Mouse (Mus musculus): ENCODE results near the gene Vav2. TPM values are rescaled to one million over a fixed set of nuclear protein-coding genes. Genes with fewer than 3 reads are reported as not detected.

Gene Vav2
- total RNA-seq, 2 experiments from 2014 or later = 23.1 to 31.9 TPM

DNA sequence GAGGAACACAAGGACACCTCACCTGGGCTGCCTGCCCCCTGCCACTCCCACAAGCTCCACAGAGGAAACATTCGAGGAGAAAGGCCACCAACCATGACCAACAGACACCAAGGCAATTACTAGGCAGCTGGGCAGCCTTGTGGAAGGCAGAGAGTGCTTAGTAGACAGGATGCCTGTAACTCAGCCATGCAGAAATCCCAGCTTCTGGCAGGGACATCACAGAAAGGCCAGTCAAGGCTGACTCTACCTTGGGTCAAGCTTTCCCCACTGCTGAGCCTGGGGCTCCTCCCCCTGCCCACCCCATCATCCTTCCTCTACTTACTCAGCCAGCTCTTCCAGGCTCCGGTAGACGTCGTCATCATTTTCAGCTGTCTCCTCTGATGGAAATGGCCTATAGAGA lies 108.2 kb downstream of the Vav2 start:
- peak; percentile 54 to 58 for DNase-seq

DNA sequence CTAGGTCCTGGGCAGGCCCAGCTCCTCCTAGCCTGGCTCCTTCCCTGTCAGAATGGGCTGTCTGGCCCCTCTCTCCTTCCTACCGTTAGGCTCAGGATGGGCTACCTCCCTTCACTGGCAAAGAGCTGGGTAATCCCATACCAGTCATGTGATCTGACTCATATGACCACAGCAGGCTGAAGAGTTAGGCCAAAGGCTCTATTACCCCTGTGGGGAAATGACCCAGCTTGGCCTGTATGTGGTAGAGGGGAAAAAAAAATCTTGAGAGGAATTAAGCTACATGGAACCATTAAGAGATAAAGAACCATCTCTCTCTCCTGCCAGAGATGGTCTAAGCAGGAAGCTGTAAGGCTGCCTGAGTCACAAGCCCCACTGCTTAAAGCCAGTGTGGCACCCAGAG lies 108.6 kb downstream of the Vav2 start:
- DNase-seq = no peak

GRCm38 (mm10) chr2:27316167-27316566 lies 110.7 kb downstream of the Vav2 start:
- DNase-seq = no peak

DNA sequence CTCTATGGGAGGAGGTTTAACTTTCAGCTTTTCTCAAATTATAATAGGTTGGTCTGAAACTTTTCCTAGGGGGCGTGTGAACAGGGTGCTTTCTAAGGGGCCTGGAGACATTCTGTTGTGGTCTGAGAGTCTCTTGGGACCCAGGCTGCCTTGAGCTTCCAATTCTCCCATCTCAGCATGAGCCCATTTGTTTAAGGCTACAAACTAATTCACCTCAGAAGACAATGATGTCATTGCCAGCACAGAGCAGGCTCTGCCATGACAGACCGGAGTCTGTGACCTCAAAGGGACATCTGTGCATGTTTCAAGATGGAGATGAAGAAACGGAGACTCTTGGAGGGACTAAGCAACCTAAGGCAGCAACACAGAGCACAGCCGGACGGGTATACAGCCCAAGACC lies 112.6 kb downstream of the Vav2 start:
- no peak for DNase-seq

- DNase-seq = no peak
Observed at GRCm38 (mm10) chr2:27312500-27312899, 114.3 kb downstream of the Vav2 start.

GRCm38 (mm10) chr2:27311606-27312005 lies 115.2 kb downstream of the Vav2 start:
- no peak for DNase-seq

DNA sequence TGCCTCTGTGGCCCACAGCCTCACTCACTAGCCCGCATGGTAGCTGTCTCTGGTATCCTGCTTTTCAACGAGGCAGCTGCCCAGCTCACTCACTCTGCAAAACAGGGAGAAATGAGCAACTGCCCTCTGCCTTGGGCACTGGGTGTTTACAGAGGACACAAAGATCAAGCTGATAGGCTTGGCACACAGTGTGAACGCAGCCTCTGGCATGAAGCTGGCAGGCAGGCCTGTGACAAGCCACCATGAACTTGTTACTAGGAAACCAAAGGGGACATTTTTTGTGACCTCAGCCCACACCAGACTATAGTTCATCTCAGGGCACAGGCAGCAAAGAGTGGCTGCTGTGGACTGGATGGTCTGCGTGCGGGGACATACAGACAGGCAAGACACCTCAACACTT lies 115.9 kb downstream of the Vav2 start:
- DNase-seq = peak in 1 of 2 experiments; percentile 27

DNA sequence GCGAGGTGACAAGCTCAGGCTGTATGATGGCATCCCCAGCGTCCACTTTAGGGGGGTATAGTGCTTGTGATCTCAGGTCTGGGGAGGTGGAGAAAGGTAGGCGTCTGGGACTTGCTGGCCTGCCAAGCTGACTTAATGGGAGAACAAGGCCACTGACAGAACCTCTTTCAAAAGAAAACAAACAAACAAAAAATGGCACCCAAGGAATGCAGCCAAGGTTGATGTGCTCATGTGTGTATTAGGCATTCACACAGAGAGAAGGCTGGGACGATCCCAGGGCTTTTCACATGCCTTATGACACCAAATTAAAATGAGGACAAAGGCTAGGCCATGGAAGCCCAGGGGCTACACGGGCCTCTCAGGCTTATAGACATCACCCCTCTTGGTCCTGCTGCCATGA lies 116.6 kb downstream of the Vav2 start:
- no peak for DNase-seq

DNA sequence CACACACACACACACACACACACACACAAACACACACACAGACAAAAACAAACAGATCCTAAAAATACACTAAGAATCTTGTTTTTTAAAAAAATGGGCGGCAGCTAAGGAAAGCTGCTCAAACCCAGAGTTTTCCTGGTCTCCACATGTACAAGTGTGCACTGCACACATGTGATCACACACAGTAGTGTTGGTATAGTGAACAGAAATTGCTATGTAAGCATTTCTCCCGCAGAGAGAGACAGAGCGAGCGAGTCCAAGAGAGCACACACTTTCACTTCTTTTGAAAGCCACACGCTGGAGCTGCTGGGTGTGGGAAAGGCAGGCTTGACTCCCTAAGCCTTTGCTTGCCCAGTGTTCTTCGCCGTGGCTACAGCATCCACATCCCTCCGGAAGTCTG lies 120.2 kb downstream of the Vav2 start:
- DNase-seq = no peak

DNA sequence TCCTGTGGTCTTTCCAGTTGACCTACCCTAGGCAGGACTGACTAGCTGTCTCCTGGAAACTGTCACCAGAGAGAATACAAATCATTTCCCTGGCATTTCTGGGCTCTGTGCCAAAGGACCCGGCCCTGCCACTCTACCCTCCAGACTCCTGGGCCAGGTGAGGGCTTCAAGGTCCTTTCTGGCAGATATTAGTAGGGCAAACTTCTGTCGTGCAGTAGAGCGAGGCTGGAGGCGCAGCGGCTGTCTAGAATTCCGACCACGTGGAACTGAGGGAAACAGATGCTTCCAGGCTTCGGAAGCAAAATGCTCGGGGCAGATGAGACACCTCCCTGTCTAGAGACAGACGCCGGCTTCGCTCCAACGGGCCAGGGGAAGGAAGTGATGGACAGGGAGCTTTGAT lies 122.1 kb downstream of the Vav2 start:
- DNase-seq = peak; percentile 38 to 56

DNA sequence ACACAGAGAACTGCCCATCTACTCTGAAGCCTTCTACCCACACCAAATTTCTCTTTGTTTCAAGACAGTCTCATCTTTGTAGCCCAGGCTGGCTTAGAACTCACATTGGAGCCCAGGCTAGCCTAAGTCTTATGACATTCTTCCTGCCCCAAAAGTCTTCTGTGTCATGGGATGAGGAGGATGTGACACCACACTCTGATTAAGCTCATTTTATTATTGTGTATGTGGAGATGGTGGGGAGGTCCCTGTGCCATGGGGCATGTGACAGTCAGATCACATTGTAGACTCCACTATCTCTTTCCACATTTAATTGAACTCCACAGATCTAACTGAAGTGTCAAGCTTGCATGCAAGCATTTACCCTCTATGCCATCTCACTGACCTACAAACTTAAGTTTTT lies 122.8 kb downstream of the Vav2 start:
- no peak for DNase-seq

GRCm38 (mm10) chr2:27301444-27302111 lies 125.3 kb downstream of the Vav2 start:
- DNase-seq = no peak

- DNase-seq = no peak
Observed at GRCm38 (mm10) chr2:27300725-27301443, 125.9 kb downstream of the Vav2 start.

DNA sequence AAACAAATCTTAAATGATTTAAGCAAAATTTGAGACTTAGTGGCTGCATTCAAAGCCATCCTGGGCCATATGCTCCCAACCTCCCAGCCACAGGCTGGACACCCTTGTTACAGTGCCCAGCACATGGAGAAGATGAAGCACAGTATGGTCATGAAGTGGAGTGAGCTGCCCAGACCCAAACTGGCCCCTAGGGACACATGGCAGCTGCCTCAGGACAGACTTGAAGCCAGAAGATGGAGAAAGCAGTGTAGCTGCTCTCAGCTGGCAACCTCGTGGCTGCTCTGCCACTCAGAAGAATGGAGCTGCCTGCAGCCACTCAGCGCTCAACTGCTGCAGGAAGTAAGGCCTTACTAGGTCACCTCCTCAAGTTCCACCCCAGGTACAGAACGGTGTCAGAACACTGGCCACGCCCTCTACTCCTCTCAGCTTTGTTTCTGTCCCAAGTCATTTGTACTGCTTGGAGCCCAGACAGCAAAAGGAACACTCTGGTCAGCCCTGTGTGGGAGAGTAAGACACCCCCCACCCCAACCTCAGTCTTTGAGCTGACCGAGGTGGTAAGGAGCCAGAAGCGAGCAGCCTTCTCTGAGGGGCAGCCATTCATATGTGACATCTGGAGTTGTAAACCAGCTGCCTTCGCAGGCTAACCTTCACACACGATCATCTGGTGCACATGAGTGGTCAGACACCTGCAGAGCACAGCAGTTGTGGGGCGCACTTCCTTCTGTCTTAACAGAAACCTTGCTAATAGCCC lies 130.0 kb downstream of the Vav2 start:
- peak in 1 of 2 experiments; percentile 39 for DNase-seq

GRCm38 (mm10) chr2:27294777-27295176 lies 132.1 kb downstream of the Vav2 start:
- no peak for DNase-seq

- peak; percentile 83 to 88 for DNase-seq
Observed at GRCm38 (mm10) chr2:27289019-27289418, 137.8 kb downstream of the Vav2 start.

GRCm38 (mm10) chr2:27286971-27287710 lies 139.7 kb downstream of the Vav2 start:
- peak; percentile 65 for DNase-seq

DNA sequence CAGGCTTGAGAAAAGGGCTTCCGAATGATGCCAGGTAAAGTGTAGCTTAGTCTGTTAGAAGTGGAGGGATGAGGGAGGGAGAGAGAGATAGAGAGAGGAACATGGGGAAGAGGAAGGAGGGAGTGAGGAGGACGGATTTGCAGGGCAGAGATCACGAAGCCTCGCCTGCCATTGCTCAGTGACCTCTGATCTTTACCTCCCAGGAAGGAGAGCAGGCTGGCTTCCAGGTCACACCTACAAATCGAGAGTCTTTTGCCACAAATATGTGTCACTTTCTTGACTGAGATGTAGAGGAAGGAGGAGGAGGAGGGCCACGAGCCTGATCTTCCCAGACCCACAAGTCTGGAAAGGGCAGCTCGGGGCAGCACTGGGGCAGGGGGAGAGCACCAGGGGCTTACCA lies 142.4 kb downstream of the Vav2 start:
- DNase-seq = no peak

DNA sequence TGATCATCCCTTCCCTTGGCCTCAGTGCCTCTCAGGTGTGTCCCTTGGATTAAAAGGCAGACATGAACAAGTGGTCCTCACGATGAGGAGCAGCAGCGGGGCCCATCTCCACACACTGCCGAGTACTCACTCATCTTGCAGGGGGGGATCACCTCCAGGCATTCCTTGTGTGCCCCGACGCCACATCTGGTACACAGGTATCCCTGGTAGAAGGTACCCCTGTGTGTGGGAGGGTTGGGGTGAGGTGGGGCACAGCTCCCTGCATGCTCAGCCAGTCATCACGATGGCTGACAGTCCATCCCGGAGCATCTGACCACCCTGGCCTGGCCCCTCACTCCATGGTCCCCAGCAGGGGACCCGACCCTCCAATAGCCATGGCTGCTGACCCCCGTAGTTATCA lies 145.1 kb downstream of the Vav2 start:
- no peak for DNase-seq

GRCm38 (mm10) chr2:27280920-27281611 lies 145.8 kb downstream of the Vav2 start:
- peak; percentile 78 to 84 for DNase-seq

- no peak for DNase-seq
Observed at GRCm38 (mm10) chr2:27278859-27279258, 148.0 kb downstream of the Vav2 start.

GRCm38 (mm10) chr2:27268325-27268724 lies 158.5 kb downstream of the Vav2 start:
- no peak for DNase-seq
